In the genomic region with DNA sequence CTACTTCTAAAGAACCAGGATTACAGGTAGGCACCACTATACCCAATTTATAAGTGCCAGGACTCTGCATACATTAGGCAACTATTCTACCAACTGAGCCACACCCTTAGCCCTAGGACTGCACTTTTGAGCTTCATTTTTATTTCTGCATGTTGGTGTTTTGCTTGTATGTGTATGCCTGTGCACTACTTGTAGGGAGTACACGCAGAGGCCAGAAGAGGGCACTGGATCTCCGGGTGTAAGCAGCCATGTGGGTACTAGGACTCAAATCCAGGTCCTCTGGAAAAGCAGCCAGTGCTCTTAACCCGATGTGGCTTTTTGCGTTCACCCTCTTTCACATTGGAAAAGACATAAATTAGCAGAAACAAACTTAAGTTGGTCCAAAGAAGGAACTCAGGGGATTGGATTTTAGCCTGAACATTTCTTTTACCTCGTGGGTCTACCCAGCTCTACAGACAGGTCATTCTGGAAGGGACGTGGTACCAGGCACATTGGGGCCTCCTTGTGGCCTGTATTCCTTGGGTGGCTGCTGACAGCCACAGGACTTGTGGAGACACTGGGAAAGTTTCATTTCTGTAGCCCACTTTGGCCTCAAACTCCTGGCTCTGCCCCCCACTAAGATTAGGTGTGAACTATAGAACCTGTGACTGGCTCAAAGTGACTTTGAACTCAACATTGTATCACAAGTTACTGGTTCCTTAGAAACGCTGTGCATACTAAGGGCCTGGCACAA, we compare ENCODE assay signal across 1 mouse cellular context.
A peak's percentile ranks its signal among the peaks of the same experiment; 100 is the strongest.
TF ChIP-seq lines count a peak whose summit lies in the region.

No protein-coding gene starts in this region.

TF ChIP-seq in MEL, 35 proteins besides CTCF, POLR2A, EP300 and RAD21:
- TF ChIP-seq SMC3 (IDR thresholded peaks at IDR 0.05; ENCODE audit: low read depth, low read length) (peak; percentile 59), USF2 (IDR thresholded peaks at IDR 0.05; ENCODE audit: borderline replicate concordance in 1 of 2, insufficient read depth in 1 of 2, low read depth in 1 of 2, low read length in 2 of 2) (no peak), ZC3H11A (IDR thresholded peaks at IDR 0.05; ENCODE audit: low read depth, low read length) (peak; percentile 19; the same call in 1 of the 2 replicates), MAZ (IDR thresholded peaks at IDR 0.05; ENCODE audit: low read depth, low read length) (no peak), NRF1 (IDR thresholded peaks at IDR 0.05; ENCODE audit: insufficient read depth, low read depth, low read length, poor library complexity, severe bottlenecking) (no peak)
